Mouse (Mus musculus) E14TG2a.4 (cell line): ENCODE measurements around the gene Twsg1.

Experiments
- H3K27me3 ChIP-seq: 2 replicates; pipeline ENCODE4 v1.6.1; 2014; ENCODE audit warnings: low read length, control low read depth; ENCODE audit not compliant: insufficient read depth
- H3K36me3 ChIP-seq: 2 replicates; pipeline ENCODE4 v1.6.1; 2014; ENCODE audit warnings: low read length, control low read depth; ENCODE audit not compliant: insufficient read depth
- H3K4me1 ChIP-seq: replicated peaks from 2 replicates; pipeline ENCODE4 v1.6.1; 2014; ENCODE audit warnings: low read depth, low read length, control low read depth
- H3K4me3 ChIP-seq: replicated peaks from 2 replicates; pipeline ENCODE4 v1.5.1; 2014; ENCODE audit warnings: mild to moderate bottlenecking, low read length
- H3K9me3 ChIP-seq: 2 replicates; pipeline ENCODE4 v1.6.1; 2014; ENCODE audit warnings: low read length, control low read depth
- CTCF ChIP-seq: conservative IDR thresholded peaks from 2 replicates; pipeline ENCODE4 v1.5.1; 2014; ENCODE audit warnings: low read length
- NANOG ChIP-seq: IDR thresholded peaks from 2 replicates; pipeline ENCODE4 v1.6.1; 2014; ENCODE audit warnings: borderline replicate concordance, low read length, mixed read lengths
- POU5F1 ChIP-seq: IDR thresholded peaks from 2 replicates; pipeline ENCODE4 v1.6.1; 2014; ENCODE audit warnings: low read length, borderline replicate concordance

Gene Twsg1

DNA sequence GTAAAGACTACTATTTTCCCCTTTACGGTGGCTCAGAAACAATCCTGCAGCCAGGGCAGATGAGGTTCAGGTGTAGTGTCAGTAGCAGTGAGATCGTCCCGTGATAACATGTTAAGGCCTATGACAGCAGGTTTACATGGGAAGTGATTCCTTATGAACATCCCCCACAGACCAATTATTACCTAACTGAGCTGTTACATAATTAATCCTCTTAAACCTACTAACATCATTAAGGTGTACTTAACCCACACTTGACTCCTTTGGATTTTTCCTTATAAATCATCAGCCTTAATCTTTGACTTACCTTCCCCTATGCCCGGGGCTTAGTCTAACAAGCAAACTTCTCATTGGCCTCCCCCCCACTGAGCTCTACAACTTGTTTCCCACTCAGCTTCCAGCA, 77.9 kb downstream of the Twsg1 start:
- TF ChIP-seq POU5F1, result no peak
- no peak for TF ChIP-seq NANOG
- TF ChIP-seq CTCF, result no peak
- Histone ChIP-seq H3K36me3 (peaks cover 21% of the 10 kb centered on the region), H3K9me3 (no peaks in the 10 kb centered on the region), H3K27me3 (no peaks in the 10 kb centered on the region), H3K4me3 (no peak overlapping the region), H3K4me1 (peaks cover 100% of the 10 kb centered on the region)

DNA sequence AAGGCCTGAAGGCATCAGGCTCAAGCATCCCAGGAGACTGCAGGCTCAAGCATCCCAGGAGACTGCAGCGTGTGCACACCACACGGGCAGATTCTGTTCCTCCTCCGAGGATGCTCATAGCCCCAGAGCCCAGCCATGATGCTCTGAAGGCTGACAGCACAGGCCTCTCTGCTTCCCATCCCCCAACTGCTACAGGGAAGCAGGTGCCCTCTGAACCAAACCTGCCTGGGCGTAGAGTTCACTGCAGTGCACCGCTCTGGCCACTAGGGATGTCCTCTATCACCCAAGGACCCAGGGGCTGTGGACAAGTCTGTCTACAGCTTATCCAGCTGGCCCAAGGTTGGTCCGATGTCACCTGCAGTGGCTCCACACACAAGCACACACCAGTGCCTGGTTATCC, 78.4 kb downstream of the Twsg1 start:
- Histone ChIP-seq H3K4me3 (peak overlapping the region; percentile 43), H3K36me3 (peaks cover 21% of the 10 kb centered on the region), H3K4me1 (peaks cover 100% of the 10 kb centered on the region), H3K27me3 (no peaks in the 10 kb centered on the region), H3K9me3 (no peaks in the 10 kb centered on the region)
- TF ChIP-seq NANOG (no peak), CTCF (peak; percentile 85), POU5F1 (no peak)

DNA sequence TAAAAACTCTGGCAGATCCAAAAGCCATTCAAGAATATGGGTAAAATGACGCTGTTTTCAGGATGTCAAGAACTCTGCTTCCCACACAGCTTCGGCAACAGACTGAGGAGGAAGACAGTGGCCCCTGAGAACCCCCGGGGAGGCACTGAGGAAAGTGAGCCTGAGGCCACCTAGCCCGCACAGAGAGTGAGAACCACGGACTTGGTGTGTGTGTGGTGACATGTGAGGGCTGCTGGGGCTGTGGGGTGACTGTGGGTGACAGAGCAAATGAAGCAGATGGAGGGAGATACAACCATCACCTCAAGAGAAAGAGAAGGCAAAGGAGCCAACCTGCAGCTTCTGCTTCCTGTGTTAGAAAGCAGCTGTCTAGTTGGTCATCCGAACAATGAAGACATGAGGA, 79.0 kb downstream of the Twsg1 start:
- Histone ChIP-seq H3K27me3 (no peaks in the 10 kb centered on the region), H3K4me3 (peak overlapping the region; percentile 43), H3K36me3 (peaks cover 27% of the 10 kb centered on the region), H3K4me1 (peaks cover 100% of the 10 kb centered on the region), H3K9me3 (no peaks in the 10 kb centered on the region)
- TF ChIP-seq POU5F1 (no peak), CTCF (no peak), NANOG (no peak)
